Mouse (Mus musculus) olfactory bulb, adult 2 months (tissue): ENCODE data around the gene 1700014D04Rik.

ENCODE experiments used
- CTCF ChIP-seq: fragments of 200-500 bp; IDR thresholded peaks from 2 replicates; pipeline ENCODE4 v1.5.1; 2012; ENCODE audit warnings: low read depth, mild to moderate bottlenecking, low read length, moderate library complexity; ENCODE audit not compliant: insufficient read depth
- POLR2A ChIP-seq: fragments of 200-500 bp; IDR thresholded peaks from 2 replicates; pipeline ENCODE4 v1.6.1; 2012; ENCODE audit warnings: mild to moderate bottlenecking, low read depth, low read length, moderate library complexity; ENCODE audit not compliant: insufficient read depth

- TF ChIP-seq POLR2A = no peak
- TF ChIP-seq CTCF = no peak
Measured at GRCm38 (mm10) chr13:59745462-59745861, 1.1 kb downstream of the 1700014D04Rik start.
